9 mouse cellular contexts compared by ENCODE assay signal in genomic region chr19:45676723-45677269, GRCm38 (mm10). TPM values are rescaled to one million over a fixed set of nuclear protein-coding genes. Genes with fewer than 3 reads are reported as not detected.
DNase-seq lines count a peak whose midpoint lies in the region; ATAC-seq and TF ChIP-seq lines count a peak whose summit lies in the region.
"Had no signal": no experiment of that assay in that cellular context is flagged by ENCODE, and none has a peak within 500 bp of the region (broad histone marks: within the 10 kb centered on the region; RNA-seq: fewer than 3 reads in every experiment).

No protein-coding gene starts in this region.

- DNase-seq in heart, embryonic 10.5 days (ENCODE audit: low spot score) = no peak
- DNase-seq in heart, postnatal 4 days = no peak
- peak; percentile 26 for DNase-seq in ES-CJ7 (ENCODE audit: low read depth, low spot score)
- DNase-seq in forebrain, postnatal 0 days = no peak
- no peak for DNase-seq in testis, postnatal 14 days (ENCODE audit: low spot score)
- DNase-seq in B cell, adult 2 months = no peak
- no peak for DNase-seq in urinary bladder, adult 18-20 months (ENCODE audit: low spot score in 2 of 2)
- DNase-seq: right cerebral cortex, postnatal 25 days had no signal

- H3K4me1 ChIP-seq in heart, embryonic 10.5 days = peaks cover 6% of the 10 kb centered on the region
- H3K4me1 ChIP-seq in forebrain, postnatal 0 days (ENCODE audit: insufficient read depth) = no peaks in the 10 kb centered on the region
- peaks cover 33% of the 10 kb centered on the region for H3K4me1 ChIP-seq in liver, embryonic 15.5 days (replicated peaks)

- peaks cover 10% of the 10 kb centered on the region; the same call in 1 of the 2 replicates for H3K27me3 ChIP-seq in heart, embryonic 10.5 days (ENCODE audit: insufficient read depth, poor library complexity, severe bottlenecking)
- H3K27me3 ChIP-seq in forebrain, postnatal 0 days (ENCODE audit: insufficient read depth, low read length) = peaks cover 21% of the 10 kb centered on the region
- H3K27me3 ChIP-seq in liver, embryonic 15.5 days = peaks cover 51% of the 10 kb centered on the region

- WGBS in heart, embryonic 10.5 days = 4% methylated on average over 16 of the region's 16 CpGs
- 7% methylated on average over 16 of the region's 16 CpGs for WGBS in forebrain, postnatal 0 days
- 12% methylated on average over 16 of the region's 16 CpGs for WGBS in liver, embryonic 15.5 days (ENCODE audit: insufficient replicate concordance)

- peak overlapping the region; percentile 56 for H3K4me3 ChIP-seq in heart, embryonic 10.5 days
- H3K4me3 ChIP-seq in forebrain, postnatal 0 days (ENCODE audit: low read depth, low read length) = no peak overlapping the region
- H3K4me3 ChIP-seq in liver, embryonic 15.5 days (replicated peaks) = peak overlapping the region; percentile 59

- no peak overlapping the region for H3K9ac ChIP-seq in forebrain, postnatal 0 days
- no peak overlapping the region for H3K9ac ChIP-seq in liver, embryonic 15.5 days

- no peaks in the 10 kb centered on the region for H3K36me3 ChIP-seq in heart, embryonic 10.5 days
- no peaks in the 10 kb centered on the region for H3K36me3 ChIP-seq in forebrain, postnatal 0 days (ENCODE audit: insufficient read depth)
- H3K36me3 ChIP-seq in liver, embryonic 15.5 days (replicated peaks) = no peaks in the 10 kb centered on the region

- H3K9me3 ChIP-seq in heart, embryonic 10.5 days = no peaks in the 10 kb centered on the region
- H3K9me3 ChIP-seq in forebrain, postnatal 0 days (ENCODE audit: low read length) = no peaks in the 10 kb centered on the region
- no peaks in the 10 kb centered on the region for H3K9me3 ChIP-seq in liver, embryonic 15.5 days (replicated peaks)

- peak overlapping the region; percentile 78 for H3K27ac ChIP-seq in heart, embryonic 10.5 days
- H3K27ac ChIP-seq in forebrain, postnatal 0 days (ENCODE audit: low read depth, low read length) = no peak overlapping the region
- H3K27ac ChIP-seq in liver, embryonic 15.5 days (replicated peaks) = no peak overlapping the region

- no peak for TF ChIP-seq CTCF in forebrain, postnatal 0 days (IDR thresholded peaks at IDR 0.05; ENCODE audit: low read depth)

- peak overlapping the region; percentile 39; the same call in 1 of the 2 replicates for H3K4me2 ChIP-seq in forebrain, postnatal 0 days (ENCODE audit: low read depth)
- peak overlapping the region; percentile 88 for H3K4me2 ChIP-seq in liver, embryonic 15.5 days

- ATAC-seq in forebrain, postnatal 0 days = no peak
- ATAC-seq in liver, embryonic 15.5 days (ENCODE audit: insufficient read depth) = no peak

RNA-seq across cellular contexts. Expression of gene Fbxw4, which starts 16.7 kb away (rescaled TPM):
- 5.5 and 6.0 TPM in 2 replicates for polyA plus RNA-seq in heart, embryonic 10.5 days (2016; fragmentation: Nextera tagmentation; extraction: Ambion mirVana)
- total RNA-seq in heart, postnatal 4 days (2021) = 10 to 100 TPM; 24.0 to 25.0 TPM
- 31.8 and 34.2 TPM in 2 replicates for total RNA-seq in forebrain, postnatal 0 days (2014; rRNA removed)
- polyA plus RNA-seq in forebrain, postnatal 0 days (2015; fragmentation: Nextera tagmentation; extraction: Ambion mirVana) = 5.0 and 6.4 TPM in 2 replicates
- 2.4 and 3.5 TPM in 2 replicates for polyA plus RNA-seq in liver, embryonic 15.5 days (2015; fragmentation: Nextera tagmentation; extraction: Ambion mirVana)
